Mouse (Mus musculus): Measurements from ENCODE around the gene Hipk2.

DNA sequence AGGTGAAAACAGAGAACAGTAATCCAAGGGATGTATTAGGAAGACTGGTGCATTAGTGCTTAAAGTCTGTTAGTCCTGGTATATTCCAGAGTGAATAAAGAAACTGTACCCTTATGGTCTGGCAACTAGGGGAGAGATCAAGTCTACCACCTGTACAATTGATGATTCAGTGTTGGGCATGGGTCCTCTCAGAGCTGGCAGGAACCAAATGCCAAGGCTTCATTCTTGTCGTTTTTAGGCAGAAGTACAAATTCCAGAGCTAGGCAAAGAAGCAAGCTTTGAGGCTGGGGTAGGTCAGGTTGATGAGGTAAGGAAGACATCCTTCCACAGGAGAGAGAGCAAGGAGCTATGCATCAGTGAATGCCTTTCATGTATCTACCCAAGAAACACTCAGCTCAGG is 35.2 kb downstream of the Hipk2 start:
- no peak for TF ChIP-seq POLR2A (IDR thresholded peaks at IDR 0.05; ENCODE audit: borderline replicate concordance, control insufficient read depth, low read depth, low read length)
- no peak for TF ChIP-seq CTCF (IDR thresholded peaks at IDR 0.05; ENCODE audit: control insufficient read depth, insufficient read depth, low read length)

Data from bone marrow, adult 2 months (tissue).